11 mouse cellular contexts compared by ENCODE assay signal in the genomic region with DNA sequence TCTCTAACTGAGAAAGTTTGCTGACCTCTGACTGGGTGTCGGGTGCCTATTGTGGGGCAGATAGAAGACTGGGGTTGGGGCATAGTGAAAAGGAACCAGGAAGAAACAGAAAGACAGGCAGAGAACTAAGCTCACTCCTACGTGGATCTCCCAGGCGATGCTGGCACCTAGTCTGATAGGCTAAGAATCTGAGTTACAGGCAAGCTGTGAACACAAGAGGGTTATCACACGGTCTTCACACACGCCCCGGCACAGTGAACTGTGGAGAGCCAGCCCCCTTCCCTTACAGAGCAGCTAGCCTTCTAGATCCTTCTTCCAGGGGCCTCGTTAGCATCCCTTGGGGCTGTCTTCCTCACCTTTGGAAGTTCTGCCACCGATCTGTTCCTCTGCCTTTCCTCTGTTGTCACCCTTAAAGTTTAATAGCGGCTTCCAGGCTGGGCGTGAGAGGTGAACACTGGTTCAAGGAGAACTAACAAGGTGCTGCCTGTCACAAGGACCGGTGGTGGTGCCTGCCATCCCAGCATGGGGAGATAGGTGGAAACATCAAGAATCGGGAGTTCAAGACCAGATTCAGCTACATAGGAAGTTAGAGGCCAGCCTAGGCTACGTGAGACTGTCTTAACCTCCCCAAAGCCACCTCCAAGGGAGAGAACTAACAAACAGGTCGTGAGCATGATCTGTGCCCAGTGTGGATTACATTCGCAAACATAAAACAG. TPM values are rescaled to one million over a fixed set of nuclear protein-coding genes. Genes with fewer than 3 reads are reported as not detected.
DNase-seq lines count a peak whose midpoint lies in the region; ATAC-seq lines count a peak whose summit lies in the region.
"Had no signal": no experiment of that assay in that cellular context is flagged by ENCODE, and none has a peak within 500 bp of the region (broad histone marks: within the 10 kb centered on the region; RNA-seq: fewer than 3 reads in every experiment).

No protein-coding gene starts in this region.

- H3K36me3 ChIP-seq in midbrain, embryonic 10.5 days: no peaks in the 10 kb centered on the region
- H3K36me3 ChIP-seq in midbrain, embryonic 15.5 days (replicated peaks): no peaks in the 10 kb centered on the region
- H3K36me3 ChIP-seq in heart, embryonic 12.5 days: no peaks in the 10 kb centered on the region

- peak overlapping the region; percentile 72 for H3K27ac ChIP-seq in midbrain, embryonic 10.5 days (replicated peaks)
- H3K27ac ChIP-seq in midbrain, embryonic 15.5 days: no peak overlapping the region
- no peak overlapping the region for H3K27ac ChIP-seq in heart, embryonic 12.5 days (ENCODE audit: poor library complexity, severe bottlenecking)

- H3K4me2 ChIP-seq in midbrain, embryonic 15.5 days: no peak overlapping the region
- no peak overlapping the region for H3K4me2 ChIP-seq in heart, embryonic 12.5 days

- peaks cover 49% of the 10 kb centered on the region for H3K4me1 ChIP-seq in midbrain, embryonic 10.5 days
- peaks cover 24% of the 10 kb centered on the region for H3K4me1 ChIP-seq in midbrain, embryonic 15.5 days
- peaks cover 37% of the 10 kb centered on the region for H3K4me1 ChIP-seq in heart, embryonic 12.5 days (replicated peaks)

- no peak for ATAC-seq in midbrain, embryonic 15.5 days (replicated peaks)
- peak; percentile 4 for ATAC-seq in activated CD4-positive, CD25-positive, alpha-beta regulatory T cell, adult 4 months
- ATAC-seq in megakaryocyte-erythroid progenitor cell, adult 5-6 weeks (replicated peaks; ENCODE audit: low FRiP score, low TSS enrichment, poor library complexity, severe bottlenecking): peak; percentile 53; the same call in 1 of the 2 replicates
- no peak for ATAC-seq in heart, embryonic 12.5 days (ENCODE audit: insufficient number of reproducible peaks, low FRiP score)

- no peak overlapping the region for H3K9ac ChIP-seq in midbrain, embryonic 15.5 days
- no peak overlapping the region for H3K9ac ChIP-seq in heart, embryonic 12.5 days

- DNase-seq in midbrain, embryonic 10.5 days (ENCODE audit: low spot score): no peak
- peak; percentile 57 for DNase-seq in induced T-regulatory cell, adult 2 months (ENCODE audit: low read depth)
- DNase-seq in gastrocnemius, adult 8-10 months (ENCODE audit: low spot score in 2 of 2): no peak
- DNase-seq: adrenal gland, adult 8-10 months; cerebellum, adult 11-12 months; gastrocnemius, postnatal 36 days had no signal

- H3K4me3 ChIP-seq in midbrain, embryonic 10.5 days: no peak overlapping the region
- H3K4me3 ChIP-seq in midbrain, embryonic 15.5 days: no peak overlapping the region
- no peak overlapping the region for H3K4me3 ChIP-seq in heart, embryonic 12.5 days

- WGBS in midbrain, embryonic 10.5 days: 85% methylated on average over 15 of the region's 15 CpGs
- WGBS in midbrain, embryonic 15.5 days: 80% methylated on average over 15 of the region's 15 CpGs
- 67% methylated on average over 15 of the region's 15 CpGs for WGBS in heart, embryonic 12.5 days

- H3K27me3 ChIP-seq in midbrain, embryonic 10.5 days (ENCODE audit: low read depth, poor library complexity, severe bottlenecking): no peaks in the 10 kb centered on the region
- no peaks in the 10 kb centered on the region for H3K27me3 ChIP-seq in midbrain, embryonic 15.5 days (replicated peaks)
- no peaks in the 10 kb centered on the region for H3K27me3 ChIP-seq in heart, embryonic 12.5 days (replicated peaks)

- H3K9me3 ChIP-seq in midbrain, embryonic 10.5 days (replicated peaks): no peaks in the 10 kb centered on the region
- H3K9me3 ChIP-seq in midbrain, embryonic 15.5 days: no peaks in the 10 kb centered on the region
- H3K9me3 ChIP-seq in heart, embryonic 12.5 days (replicated peaks): no peaks in the 10 kb centered on the region

RNA-seq across cellular contexts. Expression of a gene that starts 23.7 kb away (rescaled TPM):
- not detected in 2 replicates for polyA plus RNA-seq in midbrain, embryonic 10.5 days (2016; fragmentation: Nextera tagmentation; extraction: Ambion mirVana)
- polyA plus RNA-seq in midbrain, embryonic 15.5 days (2015; fragmentation: Nextera tagmentation; extraction: Ambion mirVana): not detected in 2 replicates
- polyA plus RNA-seq in activated CD4-positive, CD25-positive, alpha-beta regulatory T cell, adult 4 months (2017; shearing (Covaris generic)): not detected
- 1.2 TPM in 1 of 2 replicates, not detected in the other for total RNA-seq in megakaryocyte-erythroid progenitor cell, adult 5-6 weeks (2014; fragmentation: Nextera tagmentation)
- total RNA-seq in megakaryocyte-erythroid progenitor cell, adult 5-6 weeks (2017): not detected in 2 replicates
- polyA plus RNA-seq in heart, embryonic 12.5 days (2016; fragmentation: Nextera tagmentation; extraction: Ambion mirVana): not detected in 2 replicates
- not detected for total RNA-seq in gastrocnemius, adult 8-10 months (2022)
- total RNA-seq: adrenal gland, adult 8-10 months; gastrocnemius, postnatal 36 days had no signal
- polyA plus RNA-seq: limb, embryonic 14.5 days had no signal

RNA-seq across cellular contexts. Expression of a gene that starts 32.1 kb away (rescaled TPM):
- 0.16 and 0.35 TPM in 2 replicates for polyA plus RNA-seq in midbrain, embryonic 10.5 days (2016; fragmentation: Nextera tagmentation; extraction: Ambion mirVana)
- 0.20 and 0.50 TPM in 2 replicates for polyA plus RNA-seq in midbrain, embryonic 15.5 days (2015; fragmentation: Nextera tagmentation; extraction: Ambion mirVana)
- not detected for polyA plus RNA-seq in activated CD4-positive, CD25-positive, alpha-beta regulatory T cell, adult 4 months (2017; shearing (Covaris generic))
- total RNA-seq in megakaryocyte-erythroid progenitor cell, adult 5-6 weeks (2014; fragmentation: Nextera tagmentation): 2.7 TPM in 1 of 2 replicates, not detected in the other
- total RNA-seq in megakaryocyte-erythroid progenitor cell, adult 5-6 weeks (2017): 0.53 and 1.3 TPM in 2 replicates
- 2.1 and 2.9 TPM in 2 replicates for polyA plus RNA-seq in heart, embryonic 12.5 days (2016; fragmentation: Nextera tagmentation; extraction: Ambion mirVana)
- not detected for total RNA-seq in gastrocnemius, adult 8-10 months (2022)
- total RNA-seq: gastrocnemius, postnatal 36 days had no signal

Comparison
In these comparisons a context has a peak if more than half of its experiments do, and no peak if none do; other contexts are left out.
1. ATAC-seq: peak in activated CD4-positive, CD25-positive, alpha-beta regulatory T cell, adult 4 months (single experiment) and megakaryocyte-erythroid progenitor cell, adult 5-6 weeks (single experiment); none in midbrain, embryonic 15.5 days (single experiment) and heart, embryonic 12.5 days (single experiment).